Mouse (Mus musculus) olfactory bulb, adult 2 months (tissue): Measurements from ENCODE around the gene Ubl7.

Source experiments
- CTCF ChIP-seq: fragments of 200-500 bp; IDR thresholded peaks from 2 replicates; pipeline ENCODE4 v1.5.1; 2012; ENCODE audit warnings: low read depth, mild to moderate bottlenecking, low read length, moderate library complexity; ENCODE audit not compliant: insufficient read depth
- POLR2A ChIP-seq: fragments of 200-500 bp; IDR thresholded peaks from 2 replicates; pipeline ENCODE4 v1.6.1; 2012; ENCODE audit warnings: mild to moderate bottlenecking, low read depth, low read length, moderate library complexity; ENCODE audit not compliant: insufficient read depth

GRCm38 (mm10) chr9:57972141-57972591, 61.4 kb downstream of the Ubl7 start:
- TF ChIP-seq CTCF (no peak), POLR2A (no peak)
